Mouse (Mus musculus) CH12.LX (cell line): ENCODE measurements at regions not wholly inside any gene's neighbourhood (a gene's known extent, or its start where the extent isn't known, plus 50 kb on each side); places are given as distances from the start of the nearest gene placed in this dataset.

Experiments used
- CHD2 ChIP-seq: IDR thresholded peaks from 2 replicates; pipeline ENCODE4 v1.6.1; 2011; ENCODE audit warnings: low read length, improper control_type of control experiment
- CTCF ChIP-seq, 2 experiments: IDR thresholded peaks in 1 of 2; conservative IDR thresholded peaks in 1 of 2; 2 replicates each; pipeline ENCODE4 v1.5.1; 2011 to 2012; ENCODE audit warnings: low read depth in 2 of 2, low read length in 2 of 2, improper control_type of control experiment in 1 of 2, inconsistent platforms in 1 of 2, mild to moderate bottlenecking in 1 of 2, moderate library complexity in 1 of 2
- GABPA ChIP-seq: IDR thresholded peaks from 2 replicates; pipeline ENCODE4 v1.6.1; 2012; ENCODE audit warnings: low read depth, low read length, improper control_type of control experiment, inconsistent platforms; ENCODE audit not compliant: insufficient replicate concordance
- JUN ChIP-seq: IDR thresholded peaks from 2 replicates; pipeline ENCODE4 v1.6.1; 2011; ENCODE audit warnings: low read depth, mild to moderate bottlenecking, low read length, improper control_type of control experiment, moderate library complexity; ENCODE audit not compliant: insufficient read depth
- JUND ChIP-seq: conservative IDR thresholded peaks from 2 replicates; pipeline ENCODE4 v1.6.1; 2011; ENCODE audit warnings: low read depth, low read length, improper control_type of control experiment
- KAT2A ChIP-seq: IDR thresholded peaks from 2 replicates; pipeline ENCODE4 v1.6.1; 2012; ENCODE audit warnings: low read length, improper control_type of control experiment, inconsistent platforms; ENCODE audit not compliant: insufficient replicate concordance
- NELFE ChIP-seq: IDR thresholded peaks from 2 replicates; pipeline ENCODE4 v1.6.1; 2011; ENCODE audit warnings: low read depth, low read length, improper control_type of control experiment
- POLR2A ChIP-seq: IDR thresholded peaks from 2 replicates; pipeline ENCODE4 v1.6.1; 2011; ENCODE audit warnings: low read depth, mild to moderate bottlenecking, improper control_type of control experiment, low read length
- POLR2AphosphoS2 ChIP-seq: IDR thresholded peaks from 2 replicates; pipeline ENCODE4 v1.6.1; 2011; ENCODE audit warnings: low read depth, low read length, improper control_type of control experiment
- TCF12 ChIP-seq: IDR thresholded peaks from 2 replicates; pipeline ENCODE4 v1.6.1; 2014; ENCODE audit warnings: low read depth, mild to moderate bottlenecking, inconsistent platforms, low read length, improper control_type of control experiment
- ZC3H11A ChIP-seq: IDR thresholded peaks from 2 replicates; pipeline ENCODE4 v1.6.1; 2012; ENCODE audit warnings: low read depth, mild to moderate bottlenecking, inconsistent platforms, low read length, improper control_type of control experiment

GRCm38 (mm10) chr2:131748791-131749190 lies 110.8 kb downstream of the Erv3 start:
- TF ChIP-seq POLR2AphosphoS2 (no peak), JUND (no peak), CHD2 (no peak), POLR2A (no peak), GABPA (no peak), TCF12 (no peak), NELFE (no peak), CTCF (conservative IDR thresholded peaks at IDR 0.05 in 1 of 2, IDR thresholded peaks at IDR 0.05 in 1 of 2; ENCODE audit: low read depth in 2 of 2, low read length in 2 of 2) (no peak), JUN (no peak), KAT2A (no peak), ZC3H11A (no peak)
